Mouse (Mus musculus): ENCODE measurements around the gene Tas2r120.
A peak's percentile ranks its signal among the peaks of the same experiment; 100 is the strongest.
"Not testable (repeated sequence)": the region's sequence is repeated elsewhere in the genome, so short reads cannot be mapped to it uniquely, and the experiment has no call there.

The Tas2r120 gene

DNA sequence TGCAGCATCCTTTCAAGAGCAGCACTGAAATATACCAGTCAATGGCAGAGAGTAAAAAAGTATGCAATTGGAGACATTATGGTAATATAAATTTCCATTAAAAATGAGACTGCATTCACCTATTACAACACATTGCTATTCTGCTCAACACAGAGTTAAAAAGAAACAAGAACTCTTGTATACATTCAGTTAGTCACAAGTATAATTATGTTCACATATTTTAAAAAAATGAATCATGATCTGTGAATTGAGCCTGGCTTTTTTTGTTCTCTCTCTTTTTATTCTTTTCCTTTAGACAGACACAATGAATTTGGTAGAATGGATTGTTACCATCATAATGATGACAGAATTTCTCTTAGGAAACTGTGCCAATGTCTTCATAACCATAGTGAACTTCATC, at the start of gene Tas2r120:
Gene Tas2r120, plus strand, starts transcription at position 301 of the 400 bp plus-strand sequence.
- DNase-seq: no peak

DNA sequence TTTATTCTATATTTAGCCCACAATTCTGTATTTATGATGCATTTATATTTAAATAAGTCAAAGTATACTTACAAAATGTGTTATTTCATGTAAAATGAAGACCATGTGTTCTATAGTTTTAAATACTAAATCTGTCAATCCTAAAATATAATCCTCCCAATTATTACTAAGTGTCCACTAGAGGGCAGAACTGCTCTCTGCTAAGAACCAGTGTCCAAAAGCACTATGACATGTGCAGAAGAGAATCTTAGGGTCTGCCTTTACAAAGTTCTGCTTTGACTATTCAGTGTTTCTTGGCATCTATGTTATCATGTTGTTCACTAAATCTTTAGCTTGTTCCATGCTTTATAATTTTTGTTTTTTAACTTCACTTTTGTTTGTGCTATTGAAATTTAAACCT, 7.4 kb upstream of the Tas2r120 start:
- DNase-seq: peak in 1 of 2 experiments; percentile 1

DNA sequence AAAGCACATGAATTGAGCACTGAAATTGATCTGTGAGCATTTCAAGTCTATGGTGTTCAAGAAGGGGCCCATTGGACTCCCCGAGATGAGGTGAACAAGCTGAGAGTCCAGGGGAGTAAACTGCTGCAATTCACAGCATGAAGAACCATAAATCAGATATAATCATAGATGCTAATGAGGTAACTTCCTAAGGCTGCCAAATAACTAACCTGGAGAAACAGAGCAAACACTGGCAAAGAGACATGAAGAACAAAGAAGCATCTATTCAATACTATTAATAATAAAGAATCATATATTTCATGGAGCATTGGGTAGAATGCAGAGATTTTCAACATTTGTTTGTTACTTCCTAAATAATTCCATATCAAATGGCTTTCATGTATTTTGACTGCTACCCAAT, 5.3 kb upstream of the Tas2r120 start, which contains the start of gene A630073D07Rik:
Gene A630073D07Rik, minus strand, starts transcription at position 101 of the 400 bp plus-strand sequence.
- DNase-seq: no peak

- not testable (repeated sequence) for DNase-seq
Observed at GRCm38 (mm10) chr6:132691596-132691995, 34.8 kb downstream of the Tas2r120 start.

GRCm38 (mm10) chr6:132700907-132701306, 44.2 kb downstream of the Tas2r120 start, which contains the start of gene Tas2r121:
Tas2r121 (minus strand) TSS chr6:132701007.
- DNase-seq: no peak
